Mouse (Mus musculus) liver, adult 2 months (tissue): ENCODE results near the gene Sufu.

ENCODE experiments used
- CTCF ChIP-seq: fragments of 200-500 bp; IDR thresholded peaks from 2 replicates; pipeline ENCODE4 v1.5.1; 2011; ENCODE audit warnings: low read depth, low read length, control low read depth
- POLR2A ChIP-seq: fragments of 200-500 bp; IDR thresholded peaks from 2 replicates; pipeline ENCODE4 v1.6.1; 2011; ENCODE audit warnings: low read length, control low read depth; ENCODE audit not compliant: insufficient read depth; ENCODE audit errors: extremely low read depth

DNA sequence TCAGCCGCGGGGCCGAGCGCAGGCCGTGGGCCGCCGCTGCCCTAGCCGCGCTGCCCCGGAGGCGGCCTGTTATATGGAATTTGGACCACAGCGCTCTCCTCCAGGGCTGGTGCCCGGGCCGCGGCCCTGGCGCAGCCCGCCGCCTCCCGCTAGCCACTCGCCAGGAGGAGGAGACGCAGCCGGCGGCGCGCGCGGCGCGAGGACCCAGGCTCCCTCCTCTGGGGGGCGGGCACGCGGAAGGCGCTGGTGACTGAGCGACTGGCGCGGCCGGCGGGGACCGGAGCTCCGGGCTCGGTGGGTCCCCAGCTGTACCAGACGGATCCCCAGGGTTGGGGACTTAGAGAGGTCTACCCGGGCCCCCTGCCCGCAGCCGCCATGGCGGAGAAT, 105.4 kb downstream of the Sufu start:
- no peak for TF ChIP-seq CTCF
- no peak for TF ChIP-seq POLR2A
